Mouse (Mus musculus) embryonic facial prominence, embryonic 13.5 days (tissue): ENCODE data around the gene Lclat1. TPM values are rescaled to one million over a fixed set of nuclear protein-coding genes. Genes with fewer than 3 reads are reported as not detected.
A peak's percentile ranks its signal among the peaks of the same experiment; 100 is the strongest.

Source experiments
- ATAC-seq: fragments of 200-750 bp; cut with Nextera tagmentation; 2 replicates; pipeline ENCODE4 v1.8.0; 2017; ENCODE audit warnings: low read depth; ENCODE audit not compliant: insufficient number of reproducible peaks, insufficient read depth, low FRiP score, low TSS enrichment
- H3K27ac ChIP-seq: fragments of 300-500 bp; sonication (generic); 2 replicates; pipeline ENCODE4 v1.5.1; 2015; ENCODE audit warnings: moderate library complexity, mild to moderate bottlenecking, inconsistent platforms
- H3K27me3 ChIP-seq: fragments of 300-500 bp; sonication (generic); 2 replicates; pipeline ENCODE4 v1.6.1; 2015; ENCODE audit warnings: mild to moderate bottlenecking, inconsistent platforms
- H3K36me3 ChIP-seq: fragments of 300-500 bp; sonication (generic); 2 replicates; pipeline ENCODE4 v1.6.1; 2015; ENCODE audit warnings: mild to moderate bottlenecking, inconsistent platforms
- H3K4me1 ChIP-seq: fragments of 300-500 bp; sonication (generic); 2 replicates; pipeline ENCODE4 v1.6.1; 2015; ENCODE audit warnings: inconsistent platforms
- H3K4me2 ChIP-seq: fragments of 300-500 bp; sonication (generic); 2 replicates; pipeline ENCODE4 v1.6.1; 2015; ENCODE audit warnings: moderate library complexity, mild to moderate bottlenecking, inconsistent platforms
- H3K4me3 ChIP-seq: fragments of 300-500 bp; sonication (generic); 2 replicates; pipeline ENCODE4 v1.5.1; 2015; ENCODE audit warnings: mild to moderate bottlenecking, inconsistent platforms
- H3K9ac ChIP-seq: fragments of 300-500 bp; sonication (generic); 2 replicates; pipeline ENCODE4 v1.6.1; 2015; ENCODE audit warnings: mild to moderate bottlenecking, inconsistent platforms
- H3K9me3 ChIP-seq: fragments of 300-500 bp; sonication (generic); 2 replicates; pipeline ENCODE4 v1.6.1; 2016; ENCODE audit warnings: inconsistent platforms
- WGBS: fragments of 180-500 bp; shearing (Covaris S2); methylation state at CpG from one replicate; pipeline ENCODE4 v1.1.7; 2015; ENCODE audit warnings: mixed read lengths; 5-methylcytosine and 5-hydroxymethylcytosine counted together
- polyA plus RNA-seq: library from polyadenylated mRNA; unstranded; fragments of >200 nt; fragmentation: Nextera tagmentation; extraction: Ambion mirVana; gene quantifications from 2 replicates; pipeline ENCODE4 v1.2.1, GENCODE M21; 2015

Lclat1 gene
- polyA plus RNA-seq, 1 experiment from 2014 or later: 10.6 TPM

GRCm38 (mm10) chr17:73233975-73234374 is 126.2 kb downstream of the Lclat1 start:
- 89% methylated on average over 1 of the region's 1 CpGs for WGBS
- no peak overlapping the region for H3K9ac ChIP-seq
- no peak overlapping the region for H3K4me2 ChIP-seq
- no peak for ATAC-seq
- no peak overlapping the region for H3K4me3 ChIP-seq
- peaks cover 4% of the 10 kb centered on the region for H3K4me1 ChIP-seq
- no peaks in the 10 kb centered on the region for H3K9me3 ChIP-seq
- no peaks in the 10 kb centered on the region for H3K27me3 ChIP-seq
- no peak overlapping the region for H3K27ac ChIP-seq
- no peaks in the 10 kb centered on the region for H3K36me3 ChIP-seq

GRCm38 (mm10) chr17:73237178-73237853 is 129.5 kb downstream of the Lclat1 start:
- H3K27ac ChIP-seq: peak overlapping the region; percentile 3; the same call in 1 of the 2 replicates
- H3K9me3 ChIP-seq: no peaks in the 10 kb centered on the region
- H3K9ac ChIP-seq: no peak overlapping the region
- H3K4me2 ChIP-seq: no peak overlapping the region
- peaks cover 3% of the 10 kb centered on the region; the same call in 1 of the 2 replicates for H3K36me3 ChIP-seq
- WGBS: 71% methylated on average over 3 of the region's 3 CpGs
- H3K4me3 ChIP-seq: no peak overlapping the region
- no peak for ATAC-seq
- peaks cover 4% of the 10 kb centered on the region for H3K4me1 ChIP-seq
- H3K27me3 ChIP-seq: no peaks in the 10 kb centered on the region

- H3K27ac ChIP-seq: no peak overlapping the region
- no peak for ATAC-seq
- no peak overlapping the region for H3K4me2 ChIP-seq
- H3K36me3 ChIP-seq: peaks cover 3% of the 10 kb centered on the region; the same call in 1 of the 2 replicates
- H3K9ac ChIP-seq: no peak overlapping the region
- no peaks in the 10 kb centered on the region for H3K27me3 ChIP-seq
- H3K4me1 ChIP-seq: peaks cover 4% of the 10 kb centered on the region
- H3K9me3 ChIP-seq: no peaks in the 10 kb centered on the region
- H3K4me3 ChIP-seq: no peak overlapping the region
- 85% methylated on average over 5 of the region's 5 CpGs for WGBS
Measured at GRCm38 (mm10) chr17:73238501-73238900, 130.7 kb downstream of the Lclat1 start.

- peaks cover 3% of the 10 kb centered on the region; the same call in 1 of the 2 replicates for H3K36me3 ChIP-seq
- no peaks in the 10 kb centered on the region for H3K27me3 ChIP-seq
- ATAC-seq: no peak
- no peak overlapping the region for H3K4me3 ChIP-seq
- H3K4me2 ChIP-seq: no peak overlapping the region
- H3K9ac ChIP-seq: no peak overlapping the region
- H3K27ac ChIP-seq: no peak overlapping the region
- H3K4me1 ChIP-seq: peaks cover 4% of the 10 kb centered on the region
- WGBS: 74% methylated on average over 5 of the region's 5 CpGs
- H3K9me3 ChIP-seq: no peaks in the 10 kb centered on the region
Measured at GRCm38 (mm10) chr17:73241085-73241848, 133.5 kb downstream of the Lclat1 start.

GRCm38 (mm10) chr17:73243676-73244075 is 135.9 kb downstream of the Lclat1 start:
- no peaks in the 10 kb centered on the region for H3K4me1 ChIP-seq
- H3K27ac ChIP-seq: no peak overlapping the region
- H3K9me3 ChIP-seq: no peaks in the 10 kb centered on the region
- ATAC-seq: no peak
- WGBS: 96% methylated on average over 6 of the region's 6 CpGs
- peaks cover 3% of the 10 kb centered on the region; the same call in 1 of the 2 replicates for H3K36me3 ChIP-seq
- H3K27me3 ChIP-seq: no peaks in the 10 kb centered on the region
- H3K4me2 ChIP-seq: no peak overlapping the region
- no peak overlapping the region for H3K4me3 ChIP-seq
- H3K9ac ChIP-seq: no peak overlapping the region

GRCm38 (mm10) chr17:73244596-73244995 is 136.8 kb downstream of the Lclat1 start:
- H3K4me3 ChIP-seq: no peak overlapping the region
- H3K9me3 ChIP-seq: no peaks in the 10 kb centered on the region
- ATAC-seq: no peak
- H3K9ac ChIP-seq: no peak overlapping the region
- peaks cover 3% of the 10 kb centered on the region; the same call in 1 of the 2 replicates for H3K36me3 ChIP-seq
- H3K4me2 ChIP-seq: no peak overlapping the region
- no peak overlapping the region for H3K27ac ChIP-seq
- H3K4me1 ChIP-seq: no peaks in the 10 kb centered on the region
- H3K27me3 ChIP-seq: no peaks in the 10 kb centered on the region
- WGBS: 88% methylated on average over 3 of the region's 3 CpGs

GRCm38 (mm10) chr17:73245089-73245684 is 137.4 kb downstream of the Lclat1 start:
- WGBS: 65% methylated on average over 13 of the region's 13 CpGs
- Histone ChIP-seq H3K27ac (no peak overlapping the region), H3K4me1 (no peaks in the 10 kb centered on the region), H3K36me3 (peaks cover 3% of the 10 kb centered on the region; the same call in 1 of the 2 replicates), H3K9ac (no peak overlapping the region), H3K4me2 (no peak overlapping the region), H3K27me3 (no peaks in the 10 kb centered on the region), H3K4me3 (no peak overlapping the region), H3K9me3 (no peaks in the 10 kb centered on the region)
- no peak for ATAC-seq

- no peak overlapping the region for H3K27ac ChIP-seq
- H3K36me3 ChIP-seq: no peaks in the 10 kb centered on the region
- no peak for ATAC-seq
- no peak overlapping the region for H3K9ac ChIP-seq
- no peaks in the 10 kb centered on the region for H3K4me1 ChIP-seq
- H3K9me3 ChIP-seq: no peaks in the 10 kb centered on the region
- WGBS: 65% methylated on average over 3 of the region's 3 CpGs
- no peak overlapping the region for H3K4me3 ChIP-seq
- no peaks in the 10 kb centered on the region for H3K27me3 ChIP-seq
- no peak overlapping the region for H3K4me2 ChIP-seq
Measured at GRCm38 (mm10) chr17:73246036-73246435, 138.3 kb downstream of the Lclat1 start.

GRCm38 (mm10) chr17:73246926-73247325 is 139.1 kb downstream of the Lclat1 start:
- Histone ChIP-seq H3K27ac (no peak overlapping the region), H3K4me3 (no peak overlapping the region), H3K4me2 (no peak overlapping the region), H3K9ac (no peak overlapping the region), H3K27me3 (no peaks in the 10 kb centered on the region), H3K36me3 (no peaks in the 10 kb centered on the region), H3K4me1 (no peaks in the 10 kb centered on the region), H3K9me3 (no peaks in the 10 kb centered on the region)
- no peak for ATAC-seq
- 94% methylated on average over 2 of the region's 2 CpGs for WGBS

GRCm38 (mm10) chr17:73247758-73248157 is 140.0 kb downstream of the Lclat1 start:
- Histone ChIP-seq H3K4me1 (no peaks in the 10 kb centered on the region), H3K9ac (no peak overlapping the region), H3K4me3 (no peak overlapping the region), H3K27me3 (no peaks in the 10 kb centered on the region), H3K36me3 (no peaks in the 10 kb centered on the region), H3K9me3 (no peaks in the 10 kb centered on the region), H3K27ac (no peak overlapping the region), H3K4me2 (no peak overlapping the region)
- 88% methylated on average over 14 of the region's 14 CpGs for WGBS
- ATAC-seq: no peak

GRCm38 (mm10) chr17:73250488-73251141 is 142.8 kb downstream of the Lclat1 start:
- H3K36me3 ChIP-seq: no peaks in the 10 kb centered on the region
- no peak for ATAC-seq

More at GRCm38 (mm10) chr17:73250488-73251141, 142.8 kb downstream of the Lclat1 start:
- Histone ChIP-seq H3K4me2 (no peak overlapping the region), H3K27ac (no peak overlapping the region), H3K9me3 (no peaks in the 10 kb centered on the region), H3K27me3 (no peaks in the 10 kb centered on the region), H3K4me3 (no peak overlapping the region), H3K9ac (no peak overlapping the region), H3K4me1 (no peaks in the 10 kb centered on the region)
- WGBS: 88% methylated on average over 3 of the region's 3 CpGs
